Mouse (Mus musculus) layer of hippocampus, adult 9-11 months (tissue): ENCODE data around the gene Frem3.

ENCODE experiments used
- DNase-seq: peaks from one replicate; pipeline ENCODE4 v3.0.0; 2022

The Frem3 gene

DNA sequence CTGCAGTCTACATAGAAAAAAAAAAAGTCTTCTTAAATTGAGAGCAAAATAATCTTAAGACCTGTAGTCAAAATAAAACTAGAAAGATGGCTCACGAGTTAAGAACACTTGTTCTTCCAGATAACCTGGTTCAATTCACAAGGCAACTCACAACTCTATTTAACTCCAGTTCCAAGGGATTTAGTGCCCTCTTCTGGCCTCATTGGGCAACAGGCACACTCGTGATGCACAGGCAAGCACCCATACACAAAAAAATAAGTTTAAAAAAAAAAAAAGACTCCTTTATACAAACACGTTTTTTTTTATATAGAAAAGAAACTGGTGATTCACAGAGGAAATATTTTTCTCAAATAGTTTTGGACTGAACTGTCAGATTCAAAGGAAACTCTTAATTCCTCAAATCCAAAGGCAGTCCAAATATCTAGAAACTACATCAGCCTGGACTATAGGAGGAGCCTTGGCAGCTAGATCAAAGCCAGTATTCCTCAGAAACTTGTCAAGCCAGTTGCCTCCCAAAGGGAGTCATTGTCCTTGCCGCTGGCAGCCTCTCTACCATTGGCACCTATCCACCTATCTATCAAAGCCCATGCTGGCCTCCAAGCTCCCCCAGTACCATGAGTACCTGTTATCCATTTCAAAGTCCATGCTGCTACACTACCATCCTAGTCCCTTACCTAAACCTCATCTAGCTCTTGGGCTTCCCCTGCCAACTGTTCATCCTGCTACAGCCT lies 100.0 kb downstream of the Frem3 start:
- DNase-seq, result no peak

DNA sequence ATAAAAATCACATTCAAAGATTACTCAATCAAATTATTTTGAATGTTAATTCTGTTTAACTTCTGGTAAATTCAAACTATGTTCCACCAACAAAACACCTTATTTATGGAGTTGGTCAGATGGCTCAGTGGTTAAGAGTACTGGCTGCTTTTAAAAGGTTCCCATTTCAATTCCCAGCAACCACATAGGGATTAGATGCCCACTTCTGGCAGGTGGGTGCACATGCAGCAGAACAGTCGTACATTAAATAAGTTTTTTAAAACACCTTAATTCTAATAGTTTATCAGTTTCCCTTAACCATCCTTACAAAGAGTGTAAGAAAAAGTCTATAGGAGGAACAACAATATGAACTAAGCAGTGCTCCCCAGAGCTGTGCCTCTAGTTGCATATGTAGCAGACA lies 103.6 kb downstream of the Frem3 start:
- DNase-seq, result no peak

DNA sequence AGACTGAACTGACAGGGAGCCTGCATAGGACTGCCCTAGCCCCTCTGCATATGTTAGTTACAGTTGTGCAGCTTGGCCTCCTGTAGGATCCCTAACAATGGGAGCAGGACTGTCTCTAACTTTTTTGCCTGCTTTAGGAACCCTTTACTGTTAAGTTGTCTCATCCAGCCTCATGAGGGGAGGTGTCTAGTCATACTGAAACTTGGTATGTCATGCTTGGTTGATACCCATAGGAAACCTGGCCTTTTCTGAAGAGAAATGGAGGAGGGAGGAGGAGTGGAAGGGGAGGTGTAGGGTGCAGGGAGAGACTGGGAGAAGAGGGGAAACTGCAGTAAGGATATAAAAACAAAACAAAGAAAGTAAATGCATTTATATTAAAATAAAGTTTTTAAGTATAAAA lies 121.4 kb downstream of the Frem3 start:
- no peak for DNase-seq

DNA sequence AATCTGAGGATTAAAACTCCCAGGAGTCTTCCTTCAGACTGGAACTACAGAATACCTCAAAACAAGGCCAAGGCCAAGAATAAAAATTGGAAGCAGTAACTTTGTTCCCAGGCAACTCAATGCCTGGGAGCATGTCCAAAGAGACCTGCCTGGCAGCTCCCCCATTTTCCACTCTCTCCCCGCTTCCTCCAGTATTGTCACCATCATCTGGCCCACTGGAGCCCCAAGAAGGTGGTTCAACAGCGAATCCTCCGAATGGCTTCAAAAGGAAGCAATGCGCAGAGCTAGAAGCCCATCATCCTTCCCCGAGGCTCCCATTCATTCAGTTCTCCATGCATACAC lies 127.1 kb downstream of the Frem3 start:
- DNase-seq, result no peak

DNA sequence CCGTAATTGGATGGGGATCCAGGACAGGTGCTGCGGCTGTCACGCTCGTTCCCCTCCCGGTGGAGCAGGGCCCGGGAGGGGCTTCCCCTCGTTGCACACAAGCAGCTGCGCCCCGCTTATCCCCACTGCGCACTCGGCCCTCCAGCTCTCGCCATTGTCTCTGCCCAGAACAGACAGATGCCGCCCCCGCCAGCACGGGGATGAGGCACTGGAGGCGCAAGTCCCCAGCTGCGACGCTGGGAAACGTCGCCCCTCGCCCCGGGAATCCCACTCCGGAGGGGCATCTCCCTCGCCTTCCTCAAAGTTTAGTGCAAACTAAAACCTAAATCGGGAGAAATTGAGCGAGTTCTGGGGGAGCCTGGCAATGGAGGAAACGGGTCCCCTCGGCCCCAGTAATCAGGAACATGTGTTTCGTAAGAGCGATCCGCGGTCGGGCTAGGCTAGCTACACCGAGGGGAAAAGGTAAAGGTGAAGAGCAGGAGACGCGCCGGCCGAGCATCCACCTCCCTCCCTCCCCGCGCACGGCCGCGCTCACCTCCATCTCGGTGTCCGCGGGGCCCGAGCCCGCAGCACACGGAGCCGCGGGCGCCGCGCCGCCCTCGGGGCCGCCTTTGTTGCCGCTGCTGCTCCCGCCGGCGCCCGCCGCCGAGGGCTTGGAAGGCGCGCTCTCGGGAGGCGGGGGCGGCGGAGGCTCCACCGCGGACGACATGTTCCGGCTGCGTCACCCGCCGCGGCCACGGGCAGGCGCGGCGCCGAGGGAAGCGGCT lies 127.7 kb downstream of the Frem3 start:
- DNase-seq, result peak; percentile 56

DNA sequence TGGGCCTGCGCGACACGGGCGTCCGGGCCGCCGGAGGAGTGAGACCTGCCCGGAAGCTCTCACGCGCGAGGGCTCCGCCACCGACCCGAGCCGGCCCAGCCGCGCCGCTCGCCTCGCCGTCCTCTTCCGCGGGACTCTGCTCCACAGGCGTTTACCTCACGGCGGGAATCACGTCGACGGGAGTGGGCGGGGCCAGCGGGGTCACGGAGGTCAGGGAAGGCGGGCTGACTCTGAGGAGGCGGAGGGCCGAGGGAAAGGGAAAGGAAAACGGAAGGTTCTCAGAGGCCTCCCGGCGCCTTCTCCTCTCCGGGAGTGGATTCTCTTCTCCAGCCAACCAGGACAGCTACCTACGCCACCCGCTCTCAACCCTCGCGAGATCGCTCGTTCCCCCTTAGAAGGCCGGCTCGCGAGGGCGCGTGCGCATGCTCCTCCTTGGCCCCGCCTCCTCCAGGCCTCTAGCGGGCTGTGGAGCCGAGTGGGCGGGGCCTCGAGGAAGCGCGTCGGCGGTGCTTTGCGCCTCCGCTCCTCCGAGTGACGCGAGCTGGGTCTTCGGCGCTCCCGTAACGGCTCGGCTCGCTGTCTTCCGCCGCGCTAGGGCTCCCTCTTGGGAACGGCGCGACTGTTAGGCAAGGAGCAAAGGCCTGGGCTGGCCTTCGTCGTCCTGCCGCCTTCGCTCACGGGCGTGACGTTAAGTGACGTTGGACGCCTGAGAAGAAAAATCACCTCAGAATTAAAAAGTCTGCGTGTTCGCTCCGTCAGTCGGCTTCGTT lies 128.5 kb downstream of the Frem3 start, which contains the start of gene Smarca5:
Smarca5 (minus strand) TSS at position 343 of the 770 bp plus-strand sequence.
- peak; percentile 96 for DNase-seq

DNA sequence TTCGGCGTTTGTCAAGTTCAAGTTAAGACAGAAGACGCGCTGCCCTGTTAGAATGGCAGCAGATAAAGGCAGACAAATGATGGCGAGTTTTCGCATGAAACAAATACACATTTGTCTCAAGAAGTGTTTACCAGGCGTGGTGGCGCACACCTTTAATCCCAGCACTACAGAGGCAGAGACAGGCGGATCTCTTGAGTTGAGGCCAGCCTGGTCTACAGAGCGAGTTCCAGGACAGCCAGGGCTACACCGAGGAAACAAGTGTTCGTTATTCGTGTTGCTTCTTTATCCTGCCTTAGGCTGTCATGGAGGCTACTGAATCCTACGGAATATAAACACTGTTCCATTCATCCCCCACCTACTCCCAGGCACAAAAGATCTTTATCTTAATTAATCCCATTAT lies 129.1 kb downstream of the Frem3 start:
- no peak for DNase-seq
